Mouse (Mus musculus): Measurements from ENCODE around the gene Tbl2. TPM values are rescaled to one million over a fixed set of nuclear protein-coding genes. Genes with fewer than 3 reads are reported as not detected.
A peak's percentile ranks its signal among the peaks of the same experiment; 100 is the strongest.

Tbl2 gene
- total and polyA plus RNA-seq, 2 experiments from 2014 or later, result 10.7 to 36.9 TPM

- no peaks in the 10 kb centered on the region for H3K9me3 ChIP-seq (ENCODE audit: low read length)
- DNase-seq (ENCODE audit: low spot score), result no peak
- no peak overlapping the region for H3K9ac ChIP-seq (replicated peaks; ENCODE audit: low read length)
- ATAC-seq, result no peak
- peaks cover 30% of the 10 kb centered on the region for H3K27me3 ChIP-seq (ENCODE audit: insufficient read depth, low read length)
- WGBS, result 89% methylated on average over 3 of the region's 3 CpGs
- H3K4me3 ChIP-seq (ENCODE audit: low read length), result no peak overlapping the region
- no peak overlapping the region for H3K27ac ChIP-seq
- H3K4me1 ChIP-seq (ENCODE audit: insufficient read depth, low read length), result 0 out of 2 replicates have a peak, but pooled peaks cover 5% of the 10 kb centered on the region
- no peak for TF ChIP-seq CTCF (IDR thresholded peaks at IDR 0.05; ENCODE audit: low read depth)
- no peaks in the 10 kb centered on the region for H3K36me3 ChIP-seq (ENCODE audit: insufficient read depth, low read length)
- H3K4me2 ChIP-seq (ENCODE audit: low read depth, low read length), result no peak overlapping the region
Measured at GRCm38 (mm10) chr5:135109426-135109825, 40.0 kb upstream of the Tbl2 start.

- ATAC-seq, result no peak
- Histone ChIP-seq H3K27me3 (ENCODE audit: insufficient read depth, low read length) (peaks cover 30% of the 10 kb centered on the region), H3K27ac (no peak overlapping the region), H3K9ac (replicated peaks; ENCODE audit: low read length) (no peak overlapping the region), H3K9me3 (ENCODE audit: low read length) (no peaks in the 10 kb centered on the region), H3K4me2 (ENCODE audit: low read depth, low read length) (no peak overlapping the region), H3K4me3 (ENCODE audit: low read length) (no peak overlapping the region), H3K4me1 (ENCODE audit: insufficient read depth, low read length) (0 out of 2 replicates have a peak, but pooled peaks cover 5% of the 10 kb centered on the region), H3K36me3 (ENCODE audit: insufficient read depth, low read length) (no peaks in the 10 kb centered on the region)
- no peak for TF ChIP-seq CTCF (IDR thresholded peaks at IDR 0.05; ENCODE audit: low read depth)
- DNase-seq (ENCODE audit: low spot score), result no peak
- WGBS, result 57% methylated on average over 6 of the region's 6 CpGs
Measured at GRCm38 (mm10) chr5:135109976-135110375, 39.5 kb upstream of the Tbl2 start.

- TF ChIP-seq CTCF (IDR thresholded peaks at IDR 0.05; ENCODE audit: low read depth), result no peak
- WGBS, result 87% methylated on average over 12 of the region's 12 CpGs
- no peak for DNase-seq (ENCODE audit: low spot score)
Measured at GRCm38 (mm10) chr5:135113782-135114181, 35.7 kb upstream of the Tbl2 start.

GRCm38 (mm10) chr5:135115241-135115640 is 34.2 kb upstream of the Tbl2 start:
- H3K4me2 ChIP-seq (ENCODE audit: low read depth, low read length), result no peak overlapping the region
- 86% methylated on average over 8 of the region's 8 CpGs for WGBS
- DNase-seq (ENCODE audit: low spot score), result no peak
- no peaks in the 10 kb centered on the region for H3K36me3 ChIP-seq (ENCODE audit: insufficient read depth, low read length)
- H3K9me3 ChIP-seq (ENCODE audit: low read length), result no peaks in the 10 kb centered on the region
- TF ChIP-seq CTCF (IDR thresholded peaks at IDR 0.05; ENCODE audit: low read depth), result no peak
- no peak overlapping the region for H3K9ac ChIP-seq (replicated peaks; ENCODE audit: low read length)
- no peaks in the 10 kb centered on the region for H3K27me3 ChIP-seq (ENCODE audit: insufficient read depth, low read length)
- no peak for ATAC-seq
- H3K27ac ChIP-seq, result no peak overlapping the region
- H3K4me1 ChIP-seq (ENCODE audit: insufficient read depth, low read length), result no peaks in the 10 kb centered on the region
- no peak overlapping the region for H3K4me3 ChIP-seq (ENCODE audit: low read length)

More at GRCm38 (mm10) chr5:135113782-135114181, 35.7 kb upstream of the Tbl2 start:
- Histone ChIP-seq H3K36me3 (ENCODE audit: insufficient read depth, low read length) (no peaks in the 10 kb centered on the region), H3K4me2 (ENCODE audit: low read depth, low read length) (no peak overlapping the region), H3K4me3 (ENCODE audit: low read length) (no peak overlapping the region), H3K9ac (replicated peaks; ENCODE audit: low read length) (no peak overlapping the region), H3K4me1 (ENCODE audit: insufficient read depth, low read length) (no peaks in the 10 kb centered on the region), H3K27me3 (ENCODE audit: insufficient read depth, low read length) (0 out of 2 replicates have a peak, but pooled peaks cover 5% of the 10 kb centered on the region), H3K27ac (no peak overlapping the region), H3K9me3 (ENCODE audit: low read length) (no peaks in the 10 kb centered on the region)
- no peak for ATAC-seq

DNA sequence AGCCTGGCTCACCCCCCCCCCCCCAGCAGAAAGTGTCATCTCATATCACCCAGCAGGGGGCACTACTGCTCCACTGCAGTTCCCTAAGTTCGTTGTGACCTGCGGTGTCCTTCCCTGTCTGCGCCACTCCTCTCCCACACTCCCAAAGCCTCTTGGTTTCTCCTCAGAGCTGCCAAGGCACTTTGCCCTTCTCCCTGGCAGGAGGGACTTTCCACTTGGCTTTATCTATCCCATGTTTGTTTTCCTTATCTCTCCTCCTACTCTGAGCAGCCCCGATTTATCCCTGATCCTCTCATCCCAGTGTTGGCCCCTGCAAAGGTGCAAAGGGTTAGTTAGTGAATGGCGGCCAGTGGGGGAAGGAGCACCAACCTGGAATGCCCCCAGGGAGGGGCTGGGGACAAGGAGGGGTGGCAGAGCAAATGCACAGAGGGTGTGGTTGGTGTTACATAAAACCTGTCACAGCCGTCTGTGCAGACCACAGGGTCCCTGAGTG is 30.8 kb upstream of the Tbl2 start:
- 31% methylated on average over 6 of the region's 6 CpGs for WGBS
- H3K9me3 ChIP-seq (ENCODE audit: low read length), result no peaks in the 10 kb centered on the region
- H3K4me3 ChIP-seq (ENCODE audit: low read length), result no peak overlapping the region
- peak; percentile 86 for TF ChIP-seq CTCF (IDR thresholded peaks at IDR 0.05; ENCODE audit: low read depth)
- H3K4me2 ChIP-seq (ENCODE audit: low read depth, low read length), result no peak overlapping the region
- H3K27me3 ChIP-seq (ENCODE audit: insufficient read depth, low read length), result no peaks in the 10 kb centered on the region
- H3K27ac ChIP-seq, result no peak overlapping the region
- DNase-seq (ENCODE audit: low spot score) (peak; percentile 66), ATAC-seq (peak; percentile 45; the same call in 1 of the 2 replicates)
- H3K9ac ChIP-seq (replicated peaks; ENCODE audit: low read length), result no peak overlapping the region
- no peaks in the 10 kb centered on the region for H3K36me3 ChIP-seq (ENCODE audit: insufficient read depth, low read length)
- H3K4me1 ChIP-seq (ENCODE audit: insufficient read depth, low read length), result no peaks in the 10 kb centered on the region

DNA sequence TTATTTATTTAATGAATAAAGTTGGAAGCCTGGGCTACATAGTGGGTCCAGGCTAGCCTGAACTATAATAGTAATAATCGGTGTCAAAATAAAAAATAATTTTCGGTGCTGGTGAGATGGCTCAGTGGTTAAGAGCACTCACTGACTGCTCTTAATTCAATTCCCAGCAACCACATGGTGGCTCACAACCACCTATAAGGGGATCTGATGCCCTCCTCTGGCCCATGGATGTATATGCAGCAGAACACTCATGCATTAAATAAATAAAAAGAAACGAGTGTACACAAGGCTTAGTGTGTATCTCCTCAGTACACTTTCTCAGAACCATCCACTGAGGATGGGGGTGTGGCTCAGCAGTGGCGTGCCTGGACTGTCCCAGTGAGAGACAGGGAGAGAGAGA is 28.7 kb upstream of the Tbl2 start:
- H3K4me3 ChIP-seq (ENCODE audit: low read length), result no peak overlapping the region
- no peaks in the 10 kb centered on the region for H3K4me1 ChIP-seq (ENCODE audit: insufficient read depth, low read length)
- no peak overlapping the region for H3K4me2 ChIP-seq (ENCODE audit: low read depth, low read length)
- TF ChIP-seq CTCF (IDR thresholded peaks at IDR 0.05; ENCODE audit: low read depth), result peak; percentile 39; the same call in 1 of the 2 replicates
- ATAC-seq (no peak), DNase-seq (ENCODE audit: low spot score) (no peak)
- 67% methylated on average over 4 of the region's 4 CpGs for WGBS
- H3K27ac ChIP-seq, result no peak overlapping the region
- H3K36me3 ChIP-seq (ENCODE audit: insufficient read depth, low read length), result no peaks in the 10 kb centered on the region
- no peaks in the 10 kb centered on the region for H3K27me3 ChIP-seq (ENCODE audit: insufficient read depth, low read length)
- H3K9ac ChIP-seq (replicated peaks; ENCODE audit: low read length), result no peak overlapping the region
- no peaks in the 10 kb centered on the region for H3K9me3 ChIP-seq (ENCODE audit: low read length)

DNA sequence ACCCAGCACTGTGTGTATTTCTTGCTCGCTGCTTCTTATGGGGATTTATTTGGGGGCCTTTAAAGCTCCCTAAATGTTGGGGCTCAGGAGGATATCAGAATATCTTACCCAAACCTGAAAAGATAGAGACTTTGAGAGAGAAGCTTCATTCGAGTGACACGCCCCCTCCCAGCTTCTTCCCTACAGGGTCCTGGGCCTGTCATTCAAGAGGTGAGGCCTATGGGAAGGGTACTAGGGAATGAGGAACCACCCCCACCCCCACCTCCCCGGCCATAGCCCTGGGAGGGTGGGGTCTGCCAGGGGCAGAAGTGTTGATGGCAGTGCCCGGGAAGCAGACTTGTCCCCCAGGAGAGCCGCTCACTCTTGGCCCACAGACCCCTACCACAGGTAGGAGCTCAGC is 23.3 kb upstream of the Tbl2 start:
- TF ChIP-seq CTCF (IDR thresholded peaks at IDR 0.05; ENCODE audit: low read depth), result no peak
- no peak overlapping the region for H3K4me3 ChIP-seq (ENCODE audit: low read length)
- H3K9ac ChIP-seq (replicated peaks; ENCODE audit: low read length), result no peak overlapping the region
- H3K4me1 ChIP-seq (ENCODE audit: insufficient read depth, low read length), result no peaks in the 10 kb centered on the region
- H3K27me3 ChIP-seq (ENCODE audit: insufficient read depth, low read length), result no peaks in the 10 kb centered on the region
- H3K4me2 ChIP-seq (ENCODE audit: low read depth, low read length), result no peak overlapping the region
- H3K27ac ChIP-seq, result no peak overlapping the region
- H3K36me3 ChIP-seq (ENCODE audit: insufficient read depth, low read length), result no peaks in the 10 kb centered on the region
- 61% methylated on average over 6 of the region's 6 CpGs for WGBS
- DNase-seq (ENCODE audit: low spot score) (no peak), ATAC-seq (no peak)
- no peaks in the 10 kb centered on the region for H3K9me3 ChIP-seq (ENCODE audit: low read length)

All from hindbrain, postnatal 0 days (tissue).